Mouse (Mus musculus) megakaryocyte-erythroid progenitor cell, adult 5-6 weeks (primary cell): ENCODE measurements around the gene Grap2. TPM values are rescaled to one million over a fixed set of nuclear protein-coding genes. Genes with fewer than 3 reads are reported as not detected.

Experiments used
- ATAC-seq: replicated peaks from 2 replicates; pipeline ENCODE4 v1.8.0; 2016; ENCODE audit warnings: mild to moderate bottlenecking, inconsistent platforms; ENCODE audit not compliant: severe bottlenecking, poor library complexity, low FRiP score, low TSS enrichment
- total RNA-seq, 2 experiments: library from RNA; stranded (forward) in 1 of 2; stranded (reverse) in 1 of 2; fragments of 200-1000, 215-1000 nt in 1 of 2; fragments of >200 nt in 1 of 2; fragmentation: Nextera tagmentation in 1 of 2; gene quantifications; 2 replicates each; pipeline ENCODE4 v1.2.3; 2014 to 2017

The Grap2 gene
- total RNA-seq, 2 experiments from 2014 or later: 2.0 to 7.0 TPM

GRCm38 (mm10) chr15:80592737-80593136 lies 20.3 kb downstream of the Grap2 start:
- no peak for ATAC-seq

- ATAC-seq: no peak
Observed at GRCm38 (mm10) chr15:80593877-80594276, 21.5 kb downstream of the Grap2 start.

DNA sequence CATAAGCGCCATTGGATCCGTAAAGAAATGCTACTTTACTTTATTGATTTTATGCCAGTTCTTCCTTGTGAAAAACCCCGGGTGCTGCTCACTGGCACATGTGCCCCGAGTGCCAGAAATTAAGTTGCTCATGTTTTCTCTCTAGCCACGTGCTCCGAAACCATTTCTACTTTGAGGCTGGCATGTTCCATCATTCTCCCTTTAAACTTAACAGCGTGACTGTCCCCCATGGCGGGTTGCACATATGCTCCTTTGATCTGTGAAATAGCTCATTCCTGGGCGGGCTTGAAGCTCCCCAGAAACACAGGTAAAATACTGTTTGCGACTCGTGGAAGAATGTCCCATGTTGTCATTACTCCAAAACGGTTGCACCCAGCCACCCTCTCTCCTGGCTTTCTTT lies 26.4 kb downstream of the Grap2 start:
- ATAC-seq: no peak

- ATAC-seq: peak; percentile 82
Observed at GRCm38 (mm10) chr15:80599213-80599750, 26.9 kb downstream of the Grap2 start.

GRCm38 (mm10) chr15:80599843-80600242 lies 27.4 kb downstream of the Grap2 start:
- ATAC-seq: no peak

DNA sequence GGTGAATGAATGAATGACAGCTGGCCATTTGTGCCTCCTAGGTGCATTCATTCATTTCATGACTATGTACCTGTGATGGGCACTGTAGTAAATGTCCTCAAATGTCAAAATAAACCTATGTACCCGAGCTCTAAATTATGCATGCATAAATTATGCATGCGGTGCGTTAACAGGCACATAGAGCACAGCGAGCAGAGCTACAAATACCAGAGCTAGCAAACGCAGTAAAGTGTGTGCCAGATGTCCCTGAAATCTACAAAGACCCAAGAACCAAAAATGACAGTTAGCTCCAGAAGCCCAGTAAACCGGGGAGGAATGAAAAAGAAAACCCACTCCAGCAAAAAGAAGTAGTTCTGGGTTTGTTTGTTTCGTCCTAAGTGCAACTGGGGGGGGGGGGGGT lies 29.1 kb downstream of the Grap2 start:
- no peak for ATAC-seq

DNA sequence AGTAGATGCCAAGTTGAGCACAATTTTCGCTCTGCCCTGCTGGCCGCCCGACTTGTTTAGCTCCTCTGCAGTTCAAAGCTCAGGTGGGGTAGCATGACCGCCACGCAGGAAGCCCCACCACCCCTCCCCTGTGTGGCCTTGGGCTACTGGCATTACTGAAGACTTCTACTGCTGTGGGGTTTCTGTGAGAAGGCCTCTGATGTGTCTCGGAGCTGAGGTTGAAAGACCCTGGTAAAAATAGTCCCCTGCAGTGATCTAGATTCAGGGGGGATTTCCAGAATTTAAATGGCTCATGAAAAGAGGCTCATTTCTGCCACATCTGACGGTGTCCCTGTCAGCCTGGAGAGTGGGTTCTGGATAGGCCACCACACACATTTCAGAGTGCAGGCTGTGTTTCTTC lies 30.1 kb downstream of the Grap2 start:
- no peak for ATAC-seq

DNA sequence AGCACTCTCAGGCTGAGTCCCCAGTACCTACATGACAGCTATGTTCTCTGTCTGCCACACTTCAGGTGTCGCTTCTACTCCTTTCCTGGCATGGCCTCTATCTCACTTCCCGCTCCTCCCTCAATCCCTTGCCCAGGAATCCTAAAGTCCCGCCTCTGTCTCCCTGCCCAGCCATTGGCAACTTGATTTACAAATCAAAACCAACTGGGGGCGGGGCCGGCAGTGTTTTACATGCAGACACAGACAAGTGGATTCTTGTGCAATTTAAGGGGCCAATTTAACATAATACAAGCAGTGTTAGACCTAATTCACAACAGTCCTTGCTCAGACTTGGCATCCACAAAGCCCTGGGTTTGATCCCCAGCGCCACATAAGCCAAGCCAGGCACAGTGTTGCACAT lies 31.6 kb downstream of the Grap2 start:
- ATAC-seq: no peak

GRCm38 (mm10) chr15:80607970-80608369 lies 35.6 kb downstream of the Grap2 start:
- ATAC-seq: no peak

DNA sequence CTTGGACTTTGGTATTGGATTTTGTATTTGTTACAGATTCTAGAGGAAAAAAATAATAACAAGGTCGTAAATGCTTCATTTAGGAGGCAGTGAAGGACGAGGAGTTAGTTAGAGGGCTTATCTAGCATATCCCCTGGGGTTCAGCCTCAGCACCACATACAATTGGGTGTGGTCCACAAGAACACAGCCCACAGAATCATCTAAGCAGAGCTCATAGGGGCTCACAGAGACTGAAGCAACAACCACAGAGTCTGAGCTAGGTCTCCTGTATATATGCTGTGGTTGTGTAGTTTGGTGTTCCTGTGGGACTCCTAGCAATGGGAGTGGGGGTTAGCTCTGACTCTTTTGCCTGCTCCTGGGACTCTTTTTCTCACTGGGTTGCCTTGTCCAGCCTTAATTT lies 37.9 kb downstream of the Grap2 start:
- no peak for ATAC-seq

GRCm38 (mm10) chr15:80611478-80611877 lies 39.1 kb downstream of the Grap2 start:
- ATAC-seq: no peak

DNA sequence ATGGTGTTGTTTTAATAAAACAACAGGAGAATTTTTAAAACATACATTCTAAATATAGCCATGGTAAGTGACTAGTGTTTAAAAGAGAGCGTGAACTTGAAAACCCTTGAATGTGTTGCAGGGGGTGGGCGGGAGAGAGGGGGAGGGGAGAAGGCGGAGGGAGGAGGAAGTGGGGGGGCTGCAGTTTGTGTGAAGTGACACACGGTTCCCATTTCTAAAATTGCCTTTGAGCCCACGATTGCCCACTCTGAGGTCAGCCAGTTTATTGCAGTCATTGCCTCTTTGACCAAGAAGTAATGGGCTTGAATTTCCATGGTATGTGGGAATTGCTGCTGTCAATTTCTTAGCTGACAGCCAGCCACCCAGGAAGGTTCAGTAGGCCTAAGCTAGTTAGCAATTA lies 41.5 kb downstream of the Grap2 start:
- ATAC-seq: no peak

DNA sequence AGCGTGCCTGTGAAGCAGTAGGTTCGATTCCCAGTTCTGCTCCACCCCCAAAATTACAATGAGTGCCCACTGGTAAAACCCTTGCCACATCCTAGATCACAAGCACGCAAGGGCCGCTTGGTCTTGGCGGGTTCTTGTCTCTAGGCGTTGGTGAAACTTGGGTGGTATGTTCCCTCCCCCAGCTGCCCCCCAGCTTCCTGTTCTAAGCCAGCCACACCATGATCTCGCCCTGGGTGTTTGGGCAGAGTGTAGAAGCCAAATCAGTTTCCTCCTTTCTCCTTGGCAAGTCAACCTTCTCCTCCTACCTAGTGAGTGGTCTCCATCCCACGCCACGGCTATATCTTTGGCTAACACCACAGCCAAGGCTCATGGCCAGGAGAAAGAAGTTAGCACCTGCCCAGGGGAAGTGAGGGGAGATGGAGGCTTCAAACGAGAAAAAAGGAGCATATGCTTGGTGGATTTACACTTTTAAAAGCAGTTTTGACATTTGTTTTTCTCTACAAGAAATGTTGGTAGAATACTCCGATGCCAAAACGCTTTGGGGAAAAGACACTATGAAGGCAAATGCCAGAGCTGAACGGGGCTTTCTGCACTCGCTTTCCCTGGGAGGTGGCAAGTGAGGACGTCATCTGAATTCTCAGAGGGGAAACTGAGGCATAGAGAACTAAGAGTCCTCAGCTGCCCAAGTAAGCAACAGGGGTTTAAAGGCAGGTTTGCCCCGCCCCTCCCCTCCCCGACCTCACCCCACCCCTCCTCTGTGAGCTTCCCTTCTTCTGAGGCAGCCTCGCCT lies 42.3 kb downstream of the Grap2 start:
- 0 out of 2 replicates have a peak, but pooled peaks have one; percentile 31 for ATAC-seq

DNA sequence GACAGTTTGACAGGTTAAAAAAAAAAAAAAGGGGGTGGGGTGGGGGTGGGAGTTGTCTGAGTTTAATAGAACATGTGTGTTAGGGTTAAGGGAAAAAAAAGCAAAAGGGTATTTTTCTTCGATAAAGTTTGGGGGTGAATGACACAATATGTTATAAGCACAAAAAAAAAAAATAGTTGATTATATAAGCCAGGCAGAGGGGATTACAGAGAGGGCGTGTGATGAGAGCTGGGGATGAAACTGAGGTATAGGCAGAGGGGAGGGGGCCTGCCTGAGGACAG lies 42.8 kb downstream of the Grap2 start:
- no peak for ATAC-seq

DNA sequence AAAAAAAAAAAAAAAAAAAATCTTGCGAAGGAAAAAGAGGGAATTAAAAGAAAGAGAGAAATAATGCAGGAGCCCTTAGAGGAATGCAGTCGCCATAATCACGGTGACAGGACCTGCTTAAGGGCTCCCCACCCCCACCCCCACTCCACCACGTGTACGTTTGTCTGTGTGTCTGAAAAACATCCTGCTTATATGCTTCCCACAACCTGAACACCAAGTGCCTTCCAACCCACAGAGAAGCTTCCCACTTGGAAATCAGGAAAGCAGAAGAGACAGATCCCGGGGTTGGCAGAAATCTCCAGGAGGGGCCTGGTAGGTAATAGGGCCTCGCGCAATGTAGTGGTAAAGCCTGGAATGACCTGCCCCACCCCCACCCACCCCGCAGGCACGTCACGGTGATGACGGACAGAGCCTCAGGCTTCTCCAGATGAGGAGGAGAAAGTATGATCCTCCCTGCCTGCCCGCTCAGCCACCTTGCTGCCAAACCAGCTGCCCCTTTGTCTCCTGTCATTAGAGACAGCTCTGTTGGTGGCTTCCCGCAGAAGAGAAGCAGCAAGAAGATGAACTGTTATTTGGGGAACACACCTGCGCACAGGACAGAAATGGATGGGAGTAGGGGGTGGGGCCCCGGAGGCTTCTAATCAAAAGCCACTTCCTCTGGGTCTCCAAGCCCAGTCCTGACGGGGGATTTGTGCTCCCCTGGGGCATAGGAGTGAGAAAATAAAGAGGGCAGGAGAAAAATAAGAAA lies 43.4 kb downstream of the Grap2 start:
- no peak for ATAC-seq

DNA sequence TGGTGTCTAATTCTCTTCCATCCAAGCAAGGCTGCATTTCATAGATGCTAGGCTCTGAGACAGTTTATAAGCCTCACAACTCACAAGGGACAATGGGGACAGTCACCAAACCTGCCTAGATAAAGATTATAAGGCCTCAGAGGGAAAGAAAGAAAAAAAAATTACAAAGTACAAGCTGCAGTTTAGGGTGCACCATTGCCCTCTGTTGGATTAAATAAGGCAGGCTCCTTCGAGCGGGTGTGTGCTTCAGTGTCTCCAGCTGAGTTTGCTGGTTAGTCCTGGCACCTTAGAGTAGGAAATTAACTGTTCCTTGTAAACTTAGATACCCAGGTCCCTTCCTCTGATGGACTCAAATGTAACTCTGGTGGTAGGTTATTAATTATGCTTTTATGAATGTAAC lies 45.4 kb downstream of the Grap2 start:
- ATAC-seq: no peak

GRCm38 (mm10) chr15:80619166-80619565 lies 46.8 kb downstream of the Grap2 start:
- no peak for ATAC-seq

DNA sequence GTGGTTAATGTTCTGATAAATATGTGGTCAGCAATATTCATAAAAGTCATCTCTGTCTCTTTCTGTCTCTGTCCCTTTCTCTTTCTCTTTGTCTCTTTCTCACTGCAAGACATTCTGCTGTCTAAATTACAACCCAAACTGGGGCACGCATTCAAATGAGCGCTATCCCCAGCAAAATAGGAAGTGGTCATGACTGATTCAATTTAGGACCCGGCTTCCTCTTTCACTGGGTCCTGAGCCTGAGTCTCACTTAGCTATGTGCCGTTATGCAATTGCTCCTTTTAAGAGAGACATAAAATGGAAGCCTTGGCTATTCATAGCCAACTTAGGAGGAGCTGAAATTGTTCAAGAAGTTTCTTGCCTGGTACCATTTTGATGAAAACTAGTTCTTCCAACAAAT lies 47.4 kb downstream of the Grap2 start:
- no peak for ATAC-seq

DNA sequence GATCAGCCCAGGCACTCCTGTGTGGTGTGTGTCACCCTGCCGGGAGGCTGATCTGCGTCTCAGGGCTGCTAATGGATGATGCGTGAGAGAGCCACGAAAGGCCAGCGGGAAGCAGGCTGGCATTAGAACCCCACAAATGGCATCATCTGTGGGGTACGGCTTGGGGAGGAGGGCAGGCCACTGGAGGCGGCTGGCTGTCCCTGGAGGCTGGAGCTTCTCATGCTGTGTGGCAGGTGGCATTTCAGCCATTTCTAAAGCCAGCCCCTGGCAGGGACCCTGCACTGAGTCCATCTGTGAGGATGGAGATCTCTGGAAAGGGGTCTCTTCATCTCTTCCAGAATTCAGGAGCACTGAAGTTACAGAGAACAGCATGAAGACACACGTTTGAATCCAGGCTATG lies 48.0 kb downstream of the Grap2 start:
- no peak for ATAC-seq

DNA sequence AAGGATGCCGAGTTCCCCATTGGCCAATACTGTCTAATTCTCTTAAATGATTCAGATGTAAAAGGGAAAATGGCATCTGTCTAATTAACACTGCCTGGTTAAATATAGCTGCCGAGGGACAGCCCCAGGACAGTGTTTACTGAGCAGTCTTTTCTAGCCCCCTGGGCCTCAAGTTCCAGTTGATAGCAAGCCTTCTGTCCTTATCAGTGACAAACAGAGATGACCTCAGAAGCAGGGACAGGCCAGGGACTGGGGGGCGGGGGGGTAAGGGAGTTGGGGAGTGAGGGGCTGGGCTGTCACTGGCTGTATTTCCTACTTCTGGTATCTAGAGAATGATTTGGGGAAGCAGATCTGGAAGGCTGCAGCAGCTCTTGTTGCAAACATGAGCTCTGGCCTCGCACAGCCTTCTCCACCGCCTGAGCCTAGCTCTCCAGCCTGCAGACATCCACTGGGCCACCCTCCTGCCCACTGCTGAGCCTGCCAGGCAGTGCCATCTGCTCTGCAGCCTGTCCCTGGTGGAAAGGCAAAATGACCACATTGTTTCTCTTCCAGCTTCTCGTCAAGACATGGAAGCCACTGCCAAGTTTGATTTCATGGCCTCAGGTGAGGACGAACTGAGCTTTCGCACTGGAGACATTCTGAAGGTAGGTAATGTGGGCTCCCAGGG lies 50.9 kb downstream of the Grap2 start:
- ATAC-seq: peak; percentile 76
